Mouse (Mus musculus): ENCODE measurements at regions not wholly inside any gene's neighbourhood (a gene's known extent, or its start where the extent isn't known, plus 50 kb on each side); places are given as distances from the start of the nearest gene placed in this dataset.

DNA sequence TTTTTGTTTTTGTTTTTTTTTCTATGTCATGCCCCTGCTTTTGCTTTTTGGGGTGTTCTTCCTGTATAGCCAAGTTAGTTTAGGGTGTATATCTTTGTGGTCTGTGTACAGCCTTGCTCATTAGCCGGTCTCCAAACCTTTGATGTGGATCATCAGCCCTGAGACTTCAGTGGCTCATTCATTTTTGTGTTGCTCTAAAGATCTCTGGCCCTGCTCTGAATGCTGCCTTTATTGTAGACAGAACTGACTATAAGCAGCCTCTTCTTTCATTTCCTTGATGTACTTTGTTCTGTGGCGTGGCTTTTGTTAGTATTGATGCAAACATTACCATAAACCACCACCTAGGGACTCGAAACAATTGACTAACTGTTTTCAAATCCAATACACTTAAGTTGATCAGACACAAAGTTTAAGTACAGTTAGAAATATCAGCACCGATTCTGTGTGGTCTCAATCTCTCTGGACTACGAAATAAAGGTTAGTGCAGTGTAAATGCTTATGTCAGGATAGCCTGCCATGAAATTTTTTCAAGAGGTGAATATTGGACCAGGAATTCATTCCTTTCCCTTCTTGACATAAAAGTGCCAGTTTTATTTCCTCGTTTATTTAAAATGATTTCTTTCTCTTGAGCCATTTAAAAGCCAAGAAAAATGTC lies 1470.1 kb upstream of the Gm8797 start:
- TF ChIP-seq MAFK (IDR thresholded peaks at IDR 0.05; ENCODE audit: borderline replicate concordance, low read depth, low read length) (no peak), UBTF (IDR thresholded peaks at IDR 0.05; ENCODE audit: borderline replicate concordance, insufficient read depth, low read depth, low read length) (no peak), NRF1 (IDR thresholded peaks at IDR 0.05; ENCODE audit: insufficient read depth, low read depth, low read length, poor library complexity, severe bottlenecking) (no peak), USF2 (IDR thresholded peaks at IDR 0.05; ENCODE audit: borderline replicate concordance in 1 of 2, insufficient read depth in 1 of 2, low read depth in 1 of 2, low read length in 2 of 2) (no peak), RCOR1 (IDR thresholded peaks at IDR 0.05; ENCODE audit: low read depth, low read length) (no peak)

Measured in MEL (cell line).